Mouse (Mus musculus): Measurements from ENCODE around the gene Lrrc25. TPM values are rescaled to one million over a fixed set of nuclear protein-coding genes. Genes with fewer than 3 reads are reported as not detected.

Lrrc25 gene
- total RNA-seq, 2 experiments from 2014 or later: 0.70 to 0.96 TPM

DNA sequence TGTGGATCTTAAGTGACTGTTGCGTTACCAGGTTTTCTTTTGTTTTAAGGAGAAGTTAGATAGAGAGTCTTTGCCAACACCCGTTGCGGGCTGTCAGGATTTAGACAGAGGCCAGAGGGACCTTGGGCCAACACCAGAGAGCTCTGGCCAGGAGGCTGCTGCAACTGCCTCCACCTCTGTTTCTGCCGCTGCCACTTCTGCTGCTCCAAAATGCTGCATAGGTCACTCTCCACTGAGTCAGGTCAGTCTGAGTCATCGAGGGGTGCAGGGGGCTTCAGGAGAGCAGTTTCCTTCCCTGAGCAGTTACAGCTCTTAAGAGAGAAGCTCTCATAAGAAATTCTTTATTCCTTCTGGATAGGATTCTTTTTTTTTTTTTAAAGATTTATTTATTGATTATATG is 11.1 kb downstream of the Lrrc25 start:
- TF ChIP-seq CTCF (IDR thresholded peaks at IDR 0.05): no peak
- Histone ChIP-seq H3K4me3 (no peak overlapping the region), H3K27ac (no peak overlapping the region)
- no peak for DNase-seq (ENCODE audit: extremely low spot score in 1 of 2, low spot score in 2 of 2)
- intact Hi-C loops (cut with DNase I): no loop called here

DNA sequence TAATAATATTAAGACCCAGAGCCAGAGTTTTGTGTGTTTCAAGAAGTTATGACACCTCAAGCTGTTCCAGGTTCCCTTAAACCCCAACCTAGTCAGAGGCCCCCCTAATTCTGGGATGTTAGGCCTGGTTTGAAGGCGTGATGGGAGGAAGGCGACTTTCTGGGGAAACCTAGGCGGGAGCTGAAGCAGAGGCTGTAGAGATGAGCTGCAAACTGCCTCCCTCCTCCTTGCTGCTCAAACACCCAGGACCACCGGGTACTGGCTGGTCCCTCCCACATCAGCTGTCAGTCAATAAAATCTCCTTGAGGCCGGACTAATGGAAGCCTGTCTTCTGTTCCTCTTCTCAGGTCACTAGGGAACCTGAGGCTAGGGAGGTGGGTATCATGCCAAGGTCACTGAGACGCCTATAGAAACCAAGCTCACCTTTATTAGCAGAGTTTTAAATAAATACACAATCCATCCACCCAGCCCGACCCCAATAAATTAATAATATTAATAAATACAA is 13.1 kb downstream of the Lrrc25 start:
- no peak for DNase-seq (ENCODE audit: extremely low spot score in 1 of 2, low spot score in 2 of 2)
- no peak for TF ChIP-seq CTCF (IDR thresholded peaks at IDR 0.05)
- H3K4me3 ChIP-seq: peak overlapping the region; percentile 56; the same call in 1 of the 2 replicates
- peak overlapping the region; percentile 87 for H3K27ac ChIP-seq
- intact Hi-C loops (cut with DNase I): loop anchor here (2.0 kb wide), 1 partner anchor 16 kb away; no protein-coding TSS in a partner anchor

DNA sequence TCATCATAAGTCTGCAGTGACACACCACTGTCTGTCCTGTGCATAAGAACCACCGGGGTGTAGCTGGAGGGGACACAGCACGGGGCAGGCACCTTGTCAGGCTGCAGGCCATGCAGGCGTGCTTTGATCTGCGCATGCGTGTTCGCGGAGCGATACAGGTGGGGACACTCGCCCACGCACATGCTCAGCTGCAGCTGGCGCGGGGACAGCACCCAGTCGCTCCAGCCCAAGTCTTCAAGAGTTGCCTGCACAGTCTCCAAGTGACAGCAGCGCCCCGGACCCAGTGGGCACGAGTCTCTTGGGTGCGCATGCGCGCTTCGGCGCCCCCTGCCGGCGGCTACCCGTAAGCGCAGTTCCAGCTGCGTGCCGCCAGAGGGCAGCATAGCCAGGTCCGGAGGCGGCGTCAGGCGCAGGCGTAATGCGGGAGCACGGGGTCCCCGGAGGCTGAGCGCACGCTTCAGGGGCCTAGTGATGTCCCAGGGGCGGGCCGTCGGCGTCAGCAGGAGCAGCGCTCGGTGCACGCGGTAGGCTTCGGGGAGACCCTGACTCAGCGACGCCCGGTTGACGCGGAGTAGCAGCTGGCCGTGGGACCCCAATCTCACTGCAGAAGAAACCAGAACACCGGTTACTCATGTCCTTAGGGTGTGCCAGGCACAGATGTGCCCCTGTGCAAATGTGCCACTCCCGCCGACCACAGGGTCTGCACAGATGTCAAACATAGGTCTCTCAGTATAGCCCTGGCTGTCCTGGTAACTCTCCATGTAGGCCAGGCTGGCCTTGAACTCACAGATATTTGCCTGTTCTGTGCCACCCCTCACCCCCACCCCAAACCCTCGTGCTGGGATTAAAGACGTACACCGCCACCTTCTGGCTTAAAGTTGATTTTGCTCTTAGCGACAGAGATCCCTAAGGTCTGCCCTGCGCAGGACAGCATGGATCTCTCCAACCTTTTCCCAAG is 13.9 kb downstream of the Lrrc25 start:
- intact Hi-C loops (cut with DNase I): loop anchor here (2.0 kb wide), 2 partner anchors 17 to 23 kb away; no protein-coding TSS in a partner anchor
- Histone ChIP-seq H3K4me3 (peak overlapping the region; percentile 56), H3K27ac (peak overlapping the region; percentile 87)
- DNase-seq (ENCODE audit: extremely low spot score in 1 of 2, low spot score in 2 of 2): peak; percentile 94 to 96
- TF ChIP-seq CTCF (IDR thresholded peaks at IDR 0.05): peak; percentile 10

DNA sequence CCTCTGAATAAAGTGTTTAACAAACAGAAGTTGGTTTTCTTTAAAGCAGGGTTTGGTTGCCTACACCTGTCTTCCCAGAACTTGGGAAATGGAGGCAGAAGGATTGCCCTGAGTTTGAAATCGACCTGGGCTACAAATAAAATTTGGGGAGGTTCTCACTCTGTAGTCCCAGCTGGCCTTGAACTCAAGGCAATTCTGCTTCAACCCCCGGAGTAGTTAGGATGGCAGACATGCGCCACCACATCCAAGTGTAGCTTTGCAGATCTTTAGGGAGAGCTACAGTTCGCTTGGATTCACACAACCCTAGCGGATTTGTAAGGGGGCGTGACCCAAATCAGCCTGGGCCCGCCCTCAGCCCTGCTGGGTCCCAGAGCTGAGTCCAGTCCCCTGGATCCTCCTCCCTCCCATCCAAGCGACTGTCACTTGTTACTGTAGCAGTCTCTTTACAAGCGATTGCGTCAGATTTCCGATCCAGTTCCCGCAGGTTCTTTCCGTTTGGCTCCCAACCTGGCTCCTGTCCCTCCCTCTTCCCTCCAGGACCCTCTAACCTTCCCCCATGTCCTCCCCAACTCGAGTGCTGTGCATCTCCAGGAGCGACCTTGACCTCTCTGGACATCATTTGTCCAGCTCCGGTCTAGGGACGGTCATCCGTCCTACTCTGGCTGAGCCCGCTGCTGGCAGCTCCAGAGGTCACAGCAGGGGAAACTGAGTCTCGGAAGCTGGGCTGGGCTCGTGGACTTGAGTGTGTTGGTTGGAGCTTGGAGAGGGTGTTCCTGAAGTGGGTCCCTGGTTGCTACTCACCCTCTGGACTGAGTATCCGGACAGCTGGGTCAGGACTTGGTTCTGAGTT is 14.8 kb downstream of the Lrrc25 start:
- intact Hi-C loops (cut with DNase I): loop anchor here (2.0 kb wide), 1 partner anchor 22 kb away; no protein-coding TSS in a partner anchor
- peak overlapping the region; percentile 87 for H3K27ac ChIP-seq

DNA sequence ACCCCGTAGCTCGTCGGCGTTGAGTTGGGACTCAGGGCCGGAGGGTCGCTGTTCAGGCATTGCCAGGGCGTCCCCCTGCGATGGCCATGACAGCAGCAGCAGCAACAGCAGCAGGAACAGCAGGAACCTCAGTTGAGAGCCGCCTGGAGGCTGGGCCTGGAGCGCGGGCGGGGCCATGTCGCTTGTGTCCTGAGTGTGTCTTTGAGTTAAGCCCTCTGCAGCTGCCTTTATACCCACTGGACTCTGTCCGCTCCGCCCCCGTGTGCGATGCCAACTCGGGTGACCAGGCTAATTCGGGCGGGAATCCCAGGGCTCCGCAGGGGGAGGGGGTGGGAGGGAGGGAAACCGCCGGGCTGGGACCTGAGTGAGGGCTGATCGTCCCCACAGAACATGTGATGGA is 15.5 kb downstream of the Lrrc25 start:
- Histone ChIP-seq H3K27ac (no peak overlapping the region), H3K4me3 (no peak overlapping the region)
- no peak for TF ChIP-seq CTCF (IDR thresholded peaks at IDR 0.05)
- DNase-seq (ENCODE audit: extremely low spot score in 1 of 2, low spot score in 2 of 2): no peak
- intact Hi-C loops (cut with DNase I): loop anchor here (2.0 kb wide), 1 partner anchor 21 kb away; no protein-coding TSS in a partner anchor

More for the DNA sequence above, 14.8 kb downstream of the Lrrc25 start:
- TF ChIP-seq CTCF (IDR thresholded peaks at IDR 0.05): no peak
- DNase-seq (ENCODE audit: extremely low spot score in 1 of 2, low spot score in 2 of 2): peak in 1 of 2 experiments; percentile 24
- no peak overlapping the region for H3K4me3 ChIP-seq

DNA sequence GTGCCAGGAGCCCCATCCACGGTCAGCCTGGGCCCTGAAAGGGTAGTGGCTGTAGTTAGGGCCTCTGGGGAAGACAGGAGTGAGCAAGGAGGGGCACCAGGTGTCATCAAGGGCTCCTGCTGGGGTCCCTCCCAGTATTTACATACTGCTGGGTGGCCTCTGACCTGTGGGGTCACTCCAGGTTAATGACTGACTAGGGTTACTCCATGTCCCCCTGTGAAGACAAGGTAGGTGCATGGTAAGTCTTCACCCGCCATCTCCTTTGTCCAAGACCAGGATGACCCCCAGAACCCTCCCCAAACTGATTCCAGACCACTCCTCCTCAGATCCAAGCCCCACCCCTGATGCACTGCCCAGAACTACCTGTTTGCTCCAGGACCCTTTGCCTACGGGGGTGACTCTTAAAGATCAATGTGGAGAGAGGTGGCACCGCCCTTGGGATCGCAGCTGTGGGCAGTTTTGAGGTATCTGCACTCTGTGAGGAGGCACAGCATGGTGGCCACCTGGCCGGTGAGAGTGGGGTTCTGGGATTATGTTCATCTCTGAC is 16.5 kb downstream of the Lrrc25 start, which contains the start of gene Gdf15:
Gene Gdf15, minus strand, starts transcription at position 111 of the 547 bp plus-strand sequence.
- no peak within 1 kb of the TSS for H3K4me3 ChIP-seq
- DNase-seq (ENCODE audit: extremely low spot score in 1 of 2, low spot score in 2 of 2): no peak
- H3K27ac ChIP-seq: no peak within 1 kb of the TSS
- intact Hi-C loops (cut with DNase I): no loop called here
- no peak for TF ChIP-seq CTCF (IDR thresholded peaks at IDR 0.05)

DNA sequence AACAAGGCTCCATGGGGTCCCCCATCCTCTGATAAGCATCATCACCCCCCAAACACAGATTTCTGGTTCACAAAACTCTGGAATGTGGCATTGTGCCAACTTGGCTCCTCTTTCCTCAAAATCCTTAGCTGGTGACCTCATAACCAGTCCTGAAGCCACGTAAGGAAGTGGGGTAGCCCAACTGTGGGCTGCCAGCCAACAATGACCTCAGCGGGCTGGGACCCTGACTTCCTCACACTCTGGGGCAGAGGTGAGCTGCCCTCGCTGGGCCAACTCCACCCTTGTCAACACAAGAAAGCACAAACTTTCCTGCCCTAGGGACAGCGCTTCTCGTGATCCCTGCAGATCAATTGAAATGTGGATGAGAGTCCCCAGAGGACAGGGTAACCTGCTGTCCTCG is 18.1 kb downstream of the Lrrc25 start:
- no peak for TF ChIP-seq CTCF (IDR thresholded peaks at IDR 0.05)
- no peak overlapping the region for H3K27ac ChIP-seq
- intact Hi-C loops (cut with DNase I): no loop called here
- DNase-seq (ENCODE audit: extremely low spot score in 1 of 2, low spot score in 2 of 2): no peak
- H3K4me3 ChIP-seq: no peak overlapping the region

DNA sequence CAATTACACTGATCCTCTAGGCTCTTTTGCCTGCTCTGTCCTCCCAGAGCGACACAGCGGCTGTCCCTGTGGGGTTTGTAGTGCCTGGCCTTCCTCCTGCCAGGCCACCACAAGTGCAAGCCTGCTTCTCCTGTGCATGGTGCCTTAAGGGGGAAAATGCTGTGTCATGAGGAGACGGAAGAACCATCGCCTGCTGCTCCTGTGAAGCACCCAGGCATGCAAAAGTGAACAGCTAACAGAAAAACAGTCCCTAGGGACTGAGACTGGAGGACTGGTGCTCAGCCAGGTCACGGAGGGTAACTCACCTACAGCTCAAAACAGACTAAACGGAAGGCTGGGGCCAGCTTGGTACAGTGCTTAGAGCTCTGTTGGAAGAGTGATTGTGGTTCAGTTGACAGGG is 19.6 kb downstream of the Lrrc25 start:
- intact Hi-C loops (cut with DNase I): no loop called here
- TF ChIP-seq CTCF (IDR thresholded peaks at IDR 0.05): no peak
- H3K4me3 ChIP-seq: no peak overlapping the region
- DNase-seq (ENCODE audit: extremely low spot score in 1 of 2, low spot score in 2 of 2): no peak
- no peak overlapping the region for H3K27ac ChIP-seq

DNA sequence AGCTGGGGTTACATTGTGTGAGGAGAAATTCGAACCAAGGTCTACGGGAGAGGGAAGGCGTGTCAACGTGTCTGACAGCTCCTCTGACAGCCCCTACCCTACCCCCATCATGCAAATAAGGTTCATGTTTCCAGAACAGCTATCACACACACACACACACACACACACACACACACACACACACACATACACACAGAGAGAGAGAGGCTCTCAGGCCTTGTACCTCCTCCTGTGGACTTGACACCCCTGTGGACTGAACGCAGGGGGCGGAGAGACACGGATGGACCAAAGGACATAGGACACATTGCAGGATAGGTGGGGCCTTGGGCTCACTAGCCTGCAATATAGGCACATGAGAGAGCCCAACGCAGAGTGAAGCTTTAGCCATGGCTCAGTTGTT is 20.9 kb downstream of the Lrrc25 start:
- intact Hi-C loops (cut with DNase I): no loop called here
- no peak overlapping the region for H3K27ac ChIP-seq
- no peak for TF ChIP-seq CTCF (IDR thresholded peaks at IDR 0.05)
- no peak overlapping the region for H3K4me3 ChIP-seq
- no peak for DNase-seq (ENCODE audit: extremely low spot score in 1 of 2, low spot score in 2 of 2)

DNA sequence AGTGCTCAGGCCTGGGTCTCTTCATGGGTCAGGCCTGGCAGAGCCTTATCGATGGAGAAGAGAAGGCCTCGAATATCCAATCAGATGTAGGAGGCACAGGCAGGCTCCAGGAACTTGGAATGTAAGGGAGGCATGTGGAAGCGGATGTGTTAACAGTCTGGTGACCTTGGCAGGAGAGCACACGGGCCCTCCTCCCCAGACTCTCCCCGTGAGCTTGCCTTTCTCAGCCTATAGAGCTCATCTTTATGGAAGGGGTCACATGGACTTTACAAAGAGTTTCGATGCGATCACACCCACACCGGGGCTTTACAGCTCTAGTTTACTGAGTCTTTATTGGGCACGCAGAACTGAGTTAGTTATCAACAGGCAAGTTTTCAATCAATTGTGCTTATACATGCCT is 22.8 kb downstream of the Lrrc25 start:
- no peak overlapping the region for H3K27ac ChIP-seq
- DNase-seq (ENCODE audit: extremely low spot score in 1 of 2, low spot score in 2 of 2): no peak
- no peak overlapping the region for H3K4me3 ChIP-seq
- TF ChIP-seq CTCF (IDR thresholded peaks at IDR 0.05): no peak
- intact Hi-C loops (cut with DNase I): no loop called here

DNA sequence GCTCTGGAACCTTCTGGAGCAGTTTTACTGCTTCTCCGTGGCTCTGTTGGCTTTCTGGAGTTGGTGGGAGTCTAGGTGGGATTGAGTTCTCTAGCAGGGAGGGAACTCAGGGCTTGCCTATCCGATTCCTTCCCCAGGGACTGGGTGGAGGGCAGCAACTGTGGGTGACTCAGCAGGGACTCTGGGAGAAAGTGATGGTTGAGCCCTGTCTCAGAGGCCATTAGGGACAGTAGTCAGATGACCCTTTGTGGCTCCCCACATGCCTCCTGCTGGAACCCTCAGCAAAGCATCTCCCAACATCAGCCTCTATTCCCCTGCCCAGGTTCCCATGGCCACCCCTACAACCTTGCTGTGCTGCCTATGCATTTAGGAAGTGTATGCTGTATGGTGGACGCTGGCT is 27.1 kb downstream of the Lrrc25 start:
- no peak for DNase-seq (ENCODE audit: extremely low spot score in 1 of 2, low spot score in 2 of 2)
- no peak for TF ChIP-seq CTCF (IDR thresholded peaks at IDR 0.05)
- intact Hi-C loops (cut with DNase I): no loop called here
- H3K27ac ChIP-seq: no peak overlapping the region
- H3K4me3 ChIP-seq: no peak overlapping the region

Data from left cerebral cortex, adult 2 months (tissue).